Mouse (Mus musculus) adrenal gland, adult (tissue): Measurements from ENCODE around the gene Prpsap1.
"Not testable (repeated sequence)": the region's sequence is repeated elsewhere in the genome, so short reads cannot be mapped to it uniquely, and the experiment has no call there.

ENCODE experiments used
- DNase-seq, 2 experiments: peaks; one replicate each; pipeline ENCODE4 v3.0.0; 2022 to 2023; ENCODE audit warnings: low spot score in 1 of 2; ENCODE audit not compliant: inconsistent age in 2 of 2

Prpsap1 gene

DNA sequence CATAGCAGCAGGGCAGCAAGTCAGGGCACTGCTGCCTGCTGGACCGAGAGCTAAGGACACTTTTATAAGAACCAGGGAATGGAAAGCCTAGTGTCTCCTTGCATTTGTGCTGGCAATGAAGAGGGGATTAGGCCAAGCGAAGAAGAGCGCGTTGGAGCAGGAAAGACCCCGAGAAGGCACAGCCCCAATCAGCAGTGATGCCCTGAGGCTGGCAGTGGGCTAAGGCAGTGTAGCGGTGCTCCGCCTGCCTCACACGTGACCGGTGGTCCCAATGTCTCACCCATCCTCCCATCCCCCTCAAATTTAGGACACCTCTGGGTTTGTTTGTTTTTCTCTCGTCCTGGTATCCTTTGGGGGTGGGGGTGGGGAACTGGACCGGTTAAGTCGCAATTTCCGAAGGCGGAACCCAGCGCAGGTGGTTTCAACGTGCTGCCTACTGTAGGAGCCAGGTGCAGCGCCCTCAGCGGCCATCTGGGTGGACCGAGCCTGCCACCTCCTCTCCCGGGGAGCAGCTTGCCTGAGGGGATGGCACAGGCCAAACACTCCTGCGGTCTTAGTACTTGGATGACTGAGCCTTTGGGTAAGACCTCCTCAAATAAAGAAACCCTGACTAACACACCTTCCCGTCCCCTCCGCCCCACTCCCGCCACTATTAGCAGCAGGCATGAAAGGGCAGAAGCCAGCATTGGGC is 21.5 kb upstream of the Prpsap1 start:
- DNase-seq, result no peak

DNA sequence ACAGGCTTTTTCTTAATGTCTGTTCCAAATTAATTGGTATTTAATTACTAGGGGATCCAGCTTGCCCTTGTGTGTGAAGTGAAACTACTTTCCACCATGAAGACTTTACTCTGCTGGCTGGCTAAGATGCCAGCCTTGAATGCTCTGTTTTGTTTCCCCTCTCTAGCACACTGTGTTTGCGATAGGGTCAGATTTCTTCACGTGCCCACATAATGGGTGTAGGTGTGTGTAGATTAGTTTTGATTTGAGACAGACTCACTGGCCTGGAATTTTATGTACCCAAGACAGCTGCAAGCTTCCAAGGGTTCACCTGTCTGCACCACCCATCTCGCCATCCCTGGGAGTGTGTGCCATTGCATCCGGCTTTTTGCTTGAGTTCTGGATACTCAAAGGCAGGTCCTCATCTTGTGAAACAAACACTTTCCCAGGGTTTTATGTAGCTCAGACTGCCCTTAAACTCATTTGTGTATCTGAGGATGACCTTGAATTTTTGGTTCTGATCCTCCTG is 19.6 kb upstream of the Prpsap1 start:
- no peak for DNase-seq

DNA sequence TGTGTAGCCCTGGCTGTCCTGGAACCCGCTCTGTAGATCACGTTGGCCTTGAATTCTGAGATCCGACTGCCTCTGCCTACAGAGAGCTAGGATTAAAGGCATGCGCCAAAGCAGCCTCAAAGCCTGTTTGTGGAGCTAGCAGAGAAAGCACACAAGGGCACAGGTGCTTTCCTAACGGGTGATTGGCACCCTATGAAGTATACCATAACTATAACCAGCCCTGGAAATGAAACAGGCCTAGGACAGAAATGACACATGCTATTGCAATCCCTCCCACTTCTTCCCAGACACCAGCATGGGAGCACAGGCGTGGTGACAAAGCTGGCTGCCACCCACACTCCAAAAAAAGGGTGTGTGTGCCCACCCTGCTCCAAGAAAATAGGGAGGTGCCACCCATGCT is 19.0 kb upstream of the Prpsap1 start:
- DNase-seq, result no peak

DNA sequence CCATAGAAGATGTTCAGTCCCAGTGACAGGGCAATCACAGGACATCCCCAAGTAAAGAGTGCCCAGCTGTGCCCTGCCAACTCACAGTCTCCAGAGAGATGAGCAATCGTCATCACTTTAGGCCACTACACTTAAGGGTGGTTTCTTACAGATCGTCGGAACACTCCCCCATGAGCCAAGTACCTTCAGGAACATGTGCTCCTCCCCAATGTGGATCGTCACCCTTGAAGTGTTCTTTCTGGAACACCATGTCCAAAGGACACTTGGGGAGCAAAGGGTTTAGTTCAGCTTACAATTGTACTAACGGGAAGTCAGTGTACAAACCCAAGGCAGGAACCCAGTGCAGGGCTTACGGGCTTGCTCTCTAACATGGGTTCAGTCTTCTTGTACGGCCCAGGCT is 18.2 kb upstream of the Prpsap1 start:
- DNase-seq, result no peak

DNA sequence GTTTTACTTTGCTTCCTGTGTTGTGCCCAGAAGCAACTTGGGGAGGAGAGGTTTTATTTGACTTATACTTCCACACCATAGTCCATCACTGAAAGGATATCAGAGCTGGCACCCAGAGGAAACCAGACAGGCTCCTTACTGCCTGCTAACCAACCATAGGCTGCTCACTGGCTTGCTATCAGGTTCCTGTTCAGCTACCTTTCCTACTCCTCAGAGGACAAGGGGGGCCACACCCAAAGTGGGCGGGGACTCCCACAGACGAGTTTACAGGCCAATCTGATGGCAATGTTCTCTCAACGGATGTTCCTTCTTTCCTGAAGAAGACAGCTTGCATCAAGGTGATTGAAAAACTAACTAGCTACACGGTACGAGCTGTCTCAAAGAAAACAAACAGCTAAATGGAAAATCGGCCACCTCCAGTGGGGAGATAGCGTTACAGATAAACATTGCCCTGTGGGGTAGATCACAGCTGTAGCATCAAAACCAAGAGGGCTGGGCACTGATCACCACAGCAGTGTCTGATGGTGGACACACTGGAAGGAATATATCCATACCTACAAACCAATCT is 17.4 kb upstream of the Prpsap1 start:
- no peak for DNase-seq

DNA sequence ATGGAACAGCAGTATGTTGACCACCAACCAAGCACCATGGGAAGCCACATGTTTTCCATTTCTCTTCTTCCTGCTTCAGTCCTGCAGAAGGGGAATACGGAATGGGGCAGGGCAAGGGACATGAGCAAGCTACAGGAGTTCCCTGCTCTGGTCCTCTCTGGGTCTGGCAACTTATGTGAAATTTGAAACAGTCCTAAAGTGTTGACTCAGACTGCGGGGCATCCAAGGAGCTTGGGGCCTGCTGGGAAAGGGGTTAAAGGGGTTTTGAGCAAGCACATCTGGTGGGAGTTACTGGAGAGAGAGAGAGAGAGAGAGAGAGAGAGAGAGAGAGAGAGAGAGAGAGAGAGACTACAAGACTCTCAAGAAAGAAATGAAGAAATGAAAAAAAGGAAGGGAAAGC is 14.7 kb upstream of the Prpsap1 start:
- no peak for DNase-seq

DNA sequence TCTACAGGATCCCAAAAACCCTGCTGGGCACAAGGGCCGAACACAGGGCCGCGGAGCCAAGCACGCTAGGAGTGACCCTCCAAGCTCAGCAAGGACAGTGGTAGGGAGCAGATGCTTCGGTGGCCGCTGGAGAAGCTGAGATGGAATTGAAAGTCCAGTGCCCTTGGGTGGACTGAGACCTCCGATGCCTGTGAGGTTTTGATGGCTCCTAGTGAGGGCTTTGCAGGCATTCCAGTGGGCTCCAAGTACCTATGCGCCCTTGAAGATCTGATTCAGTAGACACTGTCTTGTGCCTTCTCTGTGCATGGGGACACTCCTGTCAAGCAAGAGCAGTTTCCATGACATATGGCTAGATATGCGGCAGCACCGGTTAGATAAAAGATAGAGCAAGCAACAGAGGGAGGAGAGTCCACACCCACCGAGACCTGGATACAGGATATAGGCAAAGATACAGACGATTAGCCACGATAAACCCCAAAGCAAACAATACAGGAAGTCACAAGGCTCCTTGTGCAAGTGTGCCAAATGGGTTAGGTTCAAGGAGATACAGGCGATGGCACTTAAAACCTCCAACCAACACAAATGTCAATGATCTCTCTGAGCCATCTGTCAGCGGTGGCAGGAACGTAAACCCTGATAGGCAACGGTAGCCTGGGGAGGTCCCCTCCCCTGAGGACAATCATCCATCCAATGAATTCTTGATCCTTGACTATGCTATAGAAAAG is 12.3 kb upstream of the Prpsap1 start:
- no peak for DNase-seq

DNA sequence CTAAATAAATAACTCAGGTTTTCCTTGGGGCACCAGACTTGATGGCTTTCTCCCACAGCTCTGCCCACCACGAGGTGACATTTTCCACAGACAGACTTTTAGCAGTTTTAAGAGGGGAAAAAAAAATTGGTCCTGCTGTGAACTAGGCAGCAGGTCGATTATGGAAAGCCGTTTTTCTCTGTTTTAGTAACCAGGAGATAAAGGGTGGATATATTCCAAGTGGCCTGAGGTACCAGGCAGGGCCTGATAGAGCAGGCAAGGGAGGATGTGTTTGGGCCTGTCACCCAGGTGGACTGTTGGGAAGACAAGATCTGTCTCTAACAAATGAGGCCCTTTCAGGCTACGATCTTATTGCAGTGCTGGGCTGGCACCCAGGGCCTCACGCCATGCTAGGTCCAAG is 11.6 kb upstream of the Prpsap1 start:
- DNase-seq, result no peak

DNA sequence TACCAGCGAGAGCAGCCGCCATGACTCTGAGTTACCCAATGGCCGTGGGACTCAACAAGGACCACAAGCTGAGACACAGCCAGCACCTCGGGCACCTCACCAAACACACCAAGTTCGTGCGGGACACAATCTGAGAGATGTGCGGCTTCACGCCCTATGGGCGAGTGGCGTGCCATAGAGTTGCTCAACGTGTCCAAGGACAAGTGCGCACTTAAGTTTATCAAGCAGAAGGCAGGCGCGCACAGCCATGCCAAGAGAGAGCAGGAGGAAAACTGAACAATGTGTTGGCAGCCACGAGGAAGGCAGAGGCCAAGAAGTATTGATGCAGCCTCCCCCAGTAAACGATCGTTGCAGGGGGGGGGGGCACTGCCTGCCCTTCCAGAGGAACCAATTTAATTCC is 10.5 kb upstream of the Prpsap1 start:
- no peak for DNase-seq

DNA sequence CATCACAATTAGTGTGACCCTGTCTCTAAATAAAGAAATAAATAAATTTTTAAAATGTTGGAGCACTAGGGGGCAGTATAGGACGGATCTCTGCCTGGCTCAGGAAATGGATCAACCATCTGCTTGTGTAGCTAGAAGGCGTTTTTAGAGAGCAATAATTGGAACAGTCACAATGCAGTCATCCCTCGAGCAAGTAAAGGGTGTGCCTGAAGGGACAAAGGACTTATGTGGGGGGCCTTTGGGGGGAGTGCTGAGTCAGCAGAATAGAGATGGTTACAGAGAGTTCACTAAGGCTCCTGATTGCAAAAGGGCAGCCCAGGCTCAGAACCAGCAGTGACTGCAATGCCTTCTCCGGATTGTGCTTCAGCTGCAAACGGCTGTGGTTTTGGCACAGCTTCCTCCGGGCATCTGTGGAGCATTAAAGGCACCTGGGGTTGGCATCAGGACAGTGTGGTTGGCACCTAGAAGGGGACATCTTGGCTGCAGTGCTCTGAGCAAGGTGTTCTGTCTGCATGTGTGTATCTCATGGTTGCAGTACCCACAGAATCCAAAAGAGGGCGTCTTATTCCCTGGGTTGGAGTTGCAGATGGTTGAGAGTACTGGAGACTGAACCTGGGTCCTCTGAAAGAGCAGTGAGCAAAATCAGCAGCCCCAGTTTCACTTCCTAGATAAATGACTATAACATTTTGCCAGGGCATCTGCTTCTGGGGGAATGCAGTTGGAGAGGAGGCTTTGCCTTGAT is 7.2 kb upstream of the Prpsap1 start:
- DNase-seq, result peak in 1 of 2 experiments; percentile 82

DNA sequence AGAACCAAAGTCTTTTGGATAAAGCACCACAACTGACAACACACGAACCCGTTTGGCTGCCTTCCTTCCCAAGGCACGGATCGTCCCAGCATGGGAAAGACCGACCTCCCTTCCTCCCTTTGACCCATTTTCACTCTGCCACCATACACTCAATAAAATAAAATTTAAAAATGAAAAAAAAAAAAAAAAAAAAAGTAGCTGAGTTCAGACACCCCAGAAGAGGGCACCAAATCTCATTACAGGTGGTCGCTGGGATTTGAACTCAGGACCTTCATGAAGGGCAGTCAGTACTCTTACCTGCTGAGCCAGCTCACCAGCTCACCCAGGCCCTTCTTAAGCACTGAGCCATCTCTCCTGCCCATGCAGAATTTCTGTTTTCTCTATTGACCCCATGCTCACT is 5.0 kb upstream of the Prpsap1 start:
- no peak for DNase-seq

DNA sequence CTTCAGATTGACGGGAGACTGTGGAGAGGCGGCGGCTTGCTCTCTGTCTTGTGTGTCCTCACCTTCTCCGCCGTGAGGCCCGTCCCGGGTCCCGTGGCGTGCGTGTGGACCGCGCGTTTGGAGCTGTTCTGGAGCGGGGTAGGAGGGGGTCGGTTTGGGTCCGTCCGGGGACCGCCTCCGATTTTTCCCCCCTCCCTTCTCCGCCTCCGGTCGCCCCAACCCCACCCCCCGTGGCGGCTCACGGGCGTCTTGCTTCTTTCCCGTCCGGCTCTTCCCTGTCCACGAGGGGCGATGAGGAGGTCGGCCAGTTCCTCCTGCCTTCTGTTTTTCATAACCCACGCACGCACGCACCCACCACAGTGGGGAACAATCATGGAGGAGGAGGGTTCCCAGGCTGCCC is 4.6 kb upstream of the Prpsap1 start:
- DNase-seq, result no peak

DNA sequence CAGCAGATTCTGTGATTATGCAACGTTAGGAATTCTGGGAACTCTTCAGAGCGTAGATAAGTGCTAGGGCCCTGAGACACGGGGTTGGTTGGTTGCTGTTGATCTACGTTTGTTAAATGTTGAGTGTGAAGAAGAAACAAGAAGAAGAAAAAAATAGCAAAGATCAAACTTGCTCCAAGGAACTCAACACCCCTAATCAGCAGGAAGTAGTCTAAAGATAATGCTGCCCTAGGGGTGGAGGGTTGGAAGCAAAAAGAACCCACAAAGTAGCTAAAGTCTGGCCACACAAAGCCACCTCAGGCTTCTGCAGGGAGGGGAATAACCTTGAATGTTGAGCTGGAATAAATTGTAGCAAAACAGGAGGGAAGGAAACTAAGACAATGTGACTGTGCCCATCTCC is 3.3 kb upstream of the Prpsap1 start:
- DNase-seq, result no peak

DNA sequence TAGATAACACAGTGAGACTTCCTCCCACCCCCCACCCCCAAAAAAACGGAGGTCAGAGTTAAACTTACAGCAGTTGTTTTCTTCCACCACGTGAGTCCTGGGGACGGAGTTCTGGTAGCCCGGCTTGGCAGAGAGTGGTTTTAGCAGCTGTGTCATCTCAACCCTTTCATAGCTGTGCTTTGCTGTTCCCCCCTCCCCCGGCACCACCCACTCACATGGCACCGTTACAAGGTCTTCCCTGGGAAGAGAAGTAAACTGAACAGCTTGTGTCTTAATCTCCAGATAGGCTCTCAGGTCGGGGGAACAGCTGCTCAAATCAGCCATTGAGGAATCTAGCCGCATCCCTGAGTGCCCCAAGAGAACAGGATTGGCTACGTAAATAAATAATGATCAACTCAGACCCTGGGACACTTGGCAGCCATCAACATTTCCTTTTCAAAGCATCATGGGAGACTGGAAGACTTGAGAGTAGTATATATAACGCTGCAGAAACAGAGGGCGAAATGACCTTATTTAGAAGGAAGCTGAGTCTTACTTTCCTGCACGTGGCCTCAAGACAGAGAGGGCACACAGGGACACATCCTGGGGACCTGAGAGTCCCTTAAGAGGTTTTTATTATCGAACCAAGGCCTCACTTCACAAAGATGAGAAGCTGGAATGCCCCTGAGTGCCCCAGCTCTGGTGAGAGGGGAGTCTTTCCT is 622 bp upstream of the Prpsap1 start:
- DNase-seq, result peak; percentile 53 to 58

DNA sequence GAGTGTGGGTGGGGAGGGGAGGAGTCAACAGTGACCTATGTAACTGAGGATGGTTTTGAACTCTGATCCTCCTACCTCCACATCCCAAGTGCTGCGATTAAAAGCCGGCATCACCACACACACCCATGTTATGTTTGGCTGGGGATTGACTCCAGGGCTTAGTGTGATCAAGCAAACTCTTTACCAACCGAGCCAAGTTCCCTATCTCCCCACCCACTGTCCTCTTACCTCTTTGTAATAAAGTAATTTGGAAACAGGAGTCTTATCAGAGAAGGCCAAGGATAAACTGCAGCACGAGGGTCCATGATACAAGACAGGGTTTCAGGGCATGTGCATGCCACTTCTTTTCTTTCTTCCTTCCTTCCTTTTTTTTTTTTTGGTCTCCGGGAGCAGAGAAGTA is 811 bp downstream of the Prpsap1 start:
- no peak for DNase-seq

DNA sequence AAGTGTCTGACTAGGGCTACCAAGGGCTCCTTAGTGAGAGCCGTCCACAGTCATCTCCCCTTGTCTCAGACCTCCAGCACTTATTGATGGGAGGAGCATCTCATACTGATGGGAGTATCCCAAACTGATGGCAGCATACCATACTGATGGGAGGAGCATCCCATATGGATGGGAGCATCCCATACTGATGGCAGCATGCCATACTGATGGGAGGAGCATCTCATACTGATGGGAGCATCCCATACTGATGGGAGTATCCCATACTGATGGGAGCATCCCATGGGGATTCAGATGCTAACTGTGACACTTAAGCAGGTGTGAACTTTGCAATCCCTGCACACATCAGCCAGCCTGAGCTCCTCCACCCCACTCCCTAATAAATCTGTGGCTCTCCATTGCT is 1.5 kb downstream of the Prpsap1 start:
- not testable (repeated sequence) for DNase-seq

DNA sequence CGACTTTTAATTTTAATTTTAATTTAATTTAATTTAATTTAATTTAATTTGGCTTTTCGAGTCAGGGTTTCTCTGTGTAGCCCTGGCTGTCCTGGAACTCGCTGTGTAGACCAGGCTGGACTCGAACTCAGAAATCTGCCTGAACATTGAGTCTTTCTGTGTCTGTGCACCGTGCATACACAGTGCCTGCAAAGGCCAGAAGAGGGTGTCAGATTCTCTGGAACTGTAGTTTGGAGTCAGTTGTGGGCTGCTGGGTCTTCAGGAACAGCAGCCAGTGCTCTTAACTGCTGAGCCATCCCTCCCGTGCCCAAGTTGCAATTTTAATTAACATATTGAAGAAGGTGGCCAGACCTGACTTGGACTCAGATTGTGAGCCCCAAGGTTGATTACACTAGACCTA is 2.7 kb downstream of the Prpsap1 start:
- DNase-seq, result no peak

DNA sequence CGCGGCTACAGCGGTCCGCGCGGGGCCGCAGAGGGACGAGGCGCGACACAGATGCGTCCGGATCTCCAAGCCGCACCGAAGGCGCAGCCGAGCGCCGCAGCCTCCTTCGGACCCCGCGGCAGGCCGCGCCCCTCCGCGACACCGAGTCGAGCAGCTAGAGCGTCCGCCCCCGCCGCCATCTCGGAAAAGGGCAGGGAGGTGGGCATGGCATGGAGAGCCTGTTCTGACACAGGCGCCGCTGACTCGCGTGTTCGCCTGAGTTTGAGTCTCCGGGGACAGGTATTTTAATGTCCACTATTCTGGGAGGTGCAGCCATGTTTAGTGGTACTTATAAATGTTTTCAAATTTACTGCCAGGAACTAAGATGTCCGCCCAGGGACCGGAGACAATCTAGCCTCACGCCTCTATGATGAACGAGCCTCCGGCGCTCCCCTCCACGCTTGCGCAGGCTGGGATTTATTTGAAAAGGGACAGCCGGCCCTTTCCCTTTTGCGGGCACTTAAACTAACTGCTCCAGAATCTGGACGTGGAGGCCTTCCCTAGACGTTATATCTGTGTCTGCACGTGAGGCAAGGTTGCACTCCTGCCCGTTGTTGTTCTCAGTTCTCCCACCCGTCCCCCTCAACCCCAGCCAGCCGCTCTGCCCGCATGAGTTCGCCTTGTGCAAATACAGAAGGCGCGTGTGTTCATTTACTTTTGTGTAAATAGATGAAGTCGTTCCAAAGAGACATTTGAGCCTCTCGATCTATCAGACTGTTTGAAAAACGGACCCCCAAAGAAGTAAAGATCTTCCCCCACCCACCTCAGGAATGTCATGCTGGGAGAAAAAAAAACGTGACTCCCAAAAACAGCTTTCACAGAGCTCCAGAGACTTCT is 3.5 kb downstream of the Prpsap1 start:
- DNase-seq, result peak; percentile 91 to 97

DNA sequence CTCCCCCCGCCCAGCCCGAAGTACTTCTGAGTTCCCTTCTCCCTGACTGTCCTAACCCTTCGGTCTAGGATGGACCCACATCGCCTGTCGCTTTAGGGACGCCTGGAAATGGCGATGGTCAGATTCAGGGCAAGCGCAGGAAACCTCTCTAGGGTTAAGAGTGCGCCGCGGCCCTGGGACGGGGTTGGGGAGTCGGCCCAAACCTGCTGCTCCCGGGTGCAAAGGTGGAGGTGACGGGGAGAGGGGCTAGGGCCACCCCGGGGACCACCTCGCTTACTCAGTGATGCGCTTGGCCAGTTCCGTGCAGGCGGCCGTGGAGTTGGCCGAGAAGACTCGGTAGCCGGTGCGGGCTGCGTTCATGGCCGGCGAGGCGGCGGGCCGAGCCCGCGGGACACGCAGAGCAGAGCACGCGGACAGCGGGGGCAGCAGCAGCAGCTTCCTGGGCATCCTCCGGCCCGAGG is 4.2 kb downstream of the Prpsap1 start:
- no peak for DNase-seq
